In genomic region chr10:7695286-7695685, GRCm38 (mm10) we compare ENCODE assay signal across 12 mouse cellular contexts. TPM values are rescaled to one million over a fixed set of nuclear protein-coding genes. Genes with fewer than 3 reads are reported as not detected.
DNase-seq lines count a peak whose midpoint lies in the region; ATAC-seq and TF ChIP-seq lines count a peak whose summit lies in the region.
"Had no signal": no experiment of that assay in that cellular context is flagged by ENCODE, and none has a peak within 500 bp of the region (broad histone marks: within the 10 kb centered on the region; RNA-seq: fewer than 3 reads in every experiment).

No protein-coding gene starts in this region.

- 0 out of 2 replicates have a peak, but pooled peaks cover 1% of the 10 kb centered on the region for H3K79me2 ChIP-seq in heart, adult 2 months (replicated peaks; ENCODE audit: control insufficient read depth, insufficient read depth, low read length)

- no peaks in the 10 kb centered on the region for H3K27me3 ChIP-seq in heart, adult 2 months (ENCODE audit: control insufficient read depth, insufficient read depth, low read length)
- H3K27me3 ChIP-seq: embryonic facial prominence, embryonic 12.5 days; heart, embryonic 12.5 days had no signal

- intact Hi-C loops in heart, adult 2 months (cut with DNase I): no loop called here

- no peak overlapping the region for H3K9ac ChIP-seq in heart, adult 2 months (ENCODE audit: low read depth, low read length)
- H3K9ac ChIP-seq: embryonic facial prominence, embryonic 12.5 days; heart, embryonic 12.5 days had no signal

- ATAC-seq in activated CD4-positive, CD25-positive, alpha-beta regulatory T cell, adult 4 months: peak; percentile 40

- no peak for TF ChIP-seq EP300 in heart, adult 2 months (IDR thresholded peaks at IDR 0.05; ENCODE audit: insufficient read depth, low read depth, low read length)

- no peaks in the 10 kb centered on the region; the same call in 1 of the 2 replicates for H3K4me1 ChIP-seq in heart, adult 2 months (ENCODE audit: control insufficient read depth, insufficient read depth, low read length)
- H3K4me1 ChIP-seq: embryonic facial prominence, embryonic 12.5 days had no signal

- no peak overlapping the region for H3K4me3 ChIP-seq in heart, adult 2 months
- H3K4me3 ChIP-seq: embryonic facial prominence, embryonic 12.5 days; heart, embryonic 12.5 days; myocyte had no signal

- peaks cover 29% of the 10 kb centered on the region for H3K36me3 ChIP-seq in heart, adult 2 months (ENCODE audit: control insufficient read depth, insufficient read depth, low read length)

- peak; percentile 35 for TF ChIP-seq CTCF in heart, adult 2 months (IDR thresholded peaks at IDR 0.05)

- no peak overlapping the region for H3K27ac ChIP-seq in heart, adult 2 months
- H3K27ac ChIP-seq: embryonic facial prominence, embryonic 12.5 days had no signal

- no peak for DNase-seq in heart, adult 2 months
- DNase-seq in heart, postnatal 4 days: no peak
- peak; percentile 58 for DNase-seq in A20 (ENCODE audit: low read depth, low spot score)
- peak; percentile 7 to 24 for DNase-seq in natural killer cell, adult 2 months (ENCODE audit: low spot score in 2 of 2)
- no peak for DNase-seq in left cerebral cortex, adult 9 months (ENCODE audit: low spot score in 2 of 2)
- DNase-seq in right cerebral cortex, adult 18-20 months: no peak
- no peak for DNase-seq in right cerebral cortex, postnatal 36 days (ENCODE audit: low spot score in 2 of 2)
- DNase-seq: left cerebral cortex, postnatal 4 days had no signal

- TF ChIP-seq POLR2A in heart, adult 2 months (IDR thresholded peaks at IDR 0.05; ENCODE audit: insufficient read depth, low read depth, low read length): no peak

RNA-seq across cellular contexts. Expression of gene Lats1, which starts 14.3 kb away (rescaled TPM):
- 10 to 100 TPM; 10.8 to 11.5 TPM for total RNA-seq in heart, adult 2 months (2021)
- 5.5 and 9.9 TPM in 2 replicates for polyA plus RNA-seq in heart, adult 2 months (2012; rRNA removed)
- 10 to 100 TPM; 22.1 to 24.2 TPM for total RNA-seq in heart, postnatal 4 days (2021)
- polyA plus RNA-seq in activated CD4-positive, CD25-positive, alpha-beta regulatory T cell, adult 4 months (2017; shearing (Covaris generic)): 1 to 10 TPM; 6.9 to 7.0 TPM

RNA-seq across cellular contexts. Expression of gene Pcmt1, which starts 14.3 kb away (rescaled TPM):
- total RNA-seq in heart, adult 2 months (2021): 100 to 1,000 TPM in 1 of 2 experiments, 10 to 100 TPM in 1; 92.5 to 101 TPM
- 35.3 and 61.6 TPM in 2 replicates for polyA plus RNA-seq in heart, adult 2 months (2012; rRNA removed)
- total RNA-seq in heart, postnatal 4 days (2021): 100 to 1,000 TPM; 106 to 110 TPM
- polyA plus RNA-seq in activated CD4-positive, CD25-positive, alpha-beta regulatory T cell, adult 4 months (2017; shearing (Covaris generic)): 100 to 1,000 TPM; 109 to 123 TPM

RNA-seq across cellular contexts. Expression of gene Nup43, which starts 28.0 kb away (rescaled TPM):
- 1 to 10 TPM; 4.6 to 6.3 TPM for total RNA-seq in heart, adult 2 months (2021)
- polyA plus RNA-seq in heart, adult 2 months (2012; rRNA removed): 4.9 and 6.7 TPM in 2 replicates
- total RNA-seq in heart, postnatal 4 days (2021): 10 to 100 TPM; 14.8 to 15.5 TPM
- 10 to 100 TPM; 29.1 to 30.2 TPM for polyA plus RNA-seq in activated CD4-positive, CD25-positive, alpha-beta regulatory T cell, adult 4 months (2017; shearing (Covaris generic))

RNA-seq across cellular contexts. Expression of gene Katna1, which starts 30.5 kb away (rescaled TPM):
- 10 to 100 TPM; 11.9 to 14.2 TPM for total RNA-seq in heart, adult 2 months (2021)
- 3.7 and 4.4 TPM in 2 replicates for polyA plus RNA-seq in heart, adult 2 months (2012; rRNA removed)
- 10 to 100 TPM; 16.3 to 17.1 TPM for total RNA-seq in heart, postnatal 4 days (2021)
- polyA plus RNA-seq in activated CD4-positive, CD25-positive, alpha-beta regulatory T cell, adult 4 months (2017; shearing (Covaris generic)): 10 to 100 TPM; 77.4 to 78.9 TPM

Comparison
In these comparisons a context has a peak if more than half of its experiments do, and no peak if none do; other contexts are left out.
1. DNase-seq: peak in A20 (single experiment) and natural killer cell, adult 2 months (2 of 2); none in heart, adult 2 months (0 of 2), heart, postnatal 4 days (single experiment), left cerebral cortex, adult 9 months (0 of 2), right cerebral cortex, adult 18-20 months (single experiment) and right cerebral cortex, postnatal 36 days (0 of 2).